Mouse (Mus musculus) right cerebral cortex, postnatal 10 days (tissue): ENCODE results near the gene Ick.
"Not testable (repeated sequence)": the region's sequence is repeated elsewhere in the genome, so short reads cannot be mapped to it uniquely, and the experiment has no call there.

ENCODE experiments used
- DNase-seq, 2 experiments: peaks; one replicate each; pipeline ENCODE4 v3.0.0; 2021; ENCODE audit warnings: low spot score in 2 of 2

The Ick gene

DNA sequence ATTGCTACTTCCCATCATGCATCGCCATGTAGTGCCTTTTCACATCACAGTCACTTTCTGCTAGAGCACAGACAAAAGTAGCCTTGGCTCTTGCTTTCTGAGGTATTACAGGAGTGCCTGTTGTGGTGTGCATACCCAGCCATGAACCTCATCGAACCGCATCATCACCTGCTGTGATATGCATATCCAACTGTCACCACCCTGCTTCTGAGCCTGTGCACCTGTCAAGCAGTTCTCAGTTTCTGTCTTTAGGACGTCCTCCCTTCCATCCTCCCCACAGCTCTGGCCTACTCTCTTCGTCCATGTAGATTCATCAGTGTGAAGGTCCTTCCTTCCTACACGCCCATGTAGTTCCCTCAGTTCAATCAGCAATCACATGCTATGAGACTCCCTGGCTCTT lies 39.2 kb downstream of the Ick start:
- DNase-seq: no peak

DNA sequence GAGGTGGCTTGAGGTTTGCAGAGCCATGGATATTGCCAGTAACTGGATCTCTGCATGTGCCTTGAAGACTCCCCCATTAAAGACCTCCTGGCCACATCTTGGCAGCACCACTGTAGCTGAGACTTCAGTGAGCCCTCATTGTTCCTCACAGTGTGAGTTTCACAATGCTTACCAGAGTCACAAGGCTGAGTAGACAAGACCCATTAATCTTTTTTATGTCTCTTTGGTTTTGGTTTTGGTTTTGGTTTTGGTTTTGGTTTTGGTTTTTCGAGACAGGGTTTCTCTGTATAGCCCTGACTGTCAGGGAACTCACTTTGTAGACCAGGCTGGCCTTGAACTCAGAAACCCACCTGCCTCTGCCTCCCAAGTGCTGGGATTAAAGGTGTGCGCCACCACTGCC lies 40.8 kb downstream of the Ick start:
- DNase-seq: not testable (repeated sequence)

DNA sequence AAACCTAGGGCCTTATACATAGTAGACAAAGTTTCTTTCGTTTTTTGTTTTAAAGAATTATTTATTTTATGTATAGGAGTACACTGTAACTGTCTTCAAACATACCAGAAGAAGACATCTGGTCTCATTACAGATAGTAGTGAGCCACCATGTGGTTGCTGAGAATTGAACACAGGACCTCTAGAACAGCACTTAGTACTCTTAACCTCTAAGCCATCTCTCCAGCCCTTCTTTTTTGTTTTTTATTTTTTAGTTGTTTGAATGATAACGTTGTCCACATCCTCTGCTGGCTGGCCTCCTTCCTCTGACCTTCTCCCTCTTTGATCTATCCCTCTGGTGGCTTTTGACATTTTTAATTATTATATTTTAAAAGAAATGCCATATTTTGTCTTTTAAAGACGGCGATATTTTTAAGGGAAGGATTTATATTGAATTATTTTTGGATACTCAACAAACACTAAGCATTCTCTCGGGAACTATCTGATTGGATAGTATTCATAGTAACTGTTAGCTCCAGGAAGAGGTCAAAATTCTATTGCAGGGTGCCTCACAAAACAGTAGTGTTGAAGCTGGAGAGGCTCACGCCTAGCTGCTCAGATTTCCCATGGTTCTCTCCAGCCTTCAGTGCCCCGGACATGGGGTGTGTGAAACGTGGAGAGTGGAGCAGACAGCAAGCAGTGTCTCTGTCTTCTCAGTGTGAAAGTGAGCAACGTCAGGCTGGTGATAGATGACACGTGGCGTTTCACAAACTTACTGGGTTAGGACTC lies 45.4 kb downstream of the Ick start:
- DNase-seq: no peak

DNA sequence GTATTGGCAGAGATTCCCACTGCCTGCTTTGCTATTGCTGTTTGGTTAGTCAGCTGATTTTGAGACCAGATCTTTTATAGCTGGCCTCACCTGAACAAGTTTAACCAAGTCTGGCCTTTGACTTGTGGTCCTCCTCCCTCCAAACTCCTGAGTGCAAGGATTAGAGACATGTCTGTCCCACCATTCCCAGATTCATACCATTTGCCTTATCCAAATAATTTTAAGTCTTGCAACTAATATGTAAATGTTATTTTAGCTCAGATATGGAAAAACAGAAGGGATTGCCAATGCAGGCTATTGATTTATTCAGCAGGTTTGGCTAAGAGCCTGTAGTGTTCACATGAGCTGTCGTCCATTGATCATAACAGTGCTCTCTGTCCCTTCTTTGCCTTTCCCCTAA lies 48.2 kb downstream of the Ick start:
- no peak for DNase-seq

DNA sequence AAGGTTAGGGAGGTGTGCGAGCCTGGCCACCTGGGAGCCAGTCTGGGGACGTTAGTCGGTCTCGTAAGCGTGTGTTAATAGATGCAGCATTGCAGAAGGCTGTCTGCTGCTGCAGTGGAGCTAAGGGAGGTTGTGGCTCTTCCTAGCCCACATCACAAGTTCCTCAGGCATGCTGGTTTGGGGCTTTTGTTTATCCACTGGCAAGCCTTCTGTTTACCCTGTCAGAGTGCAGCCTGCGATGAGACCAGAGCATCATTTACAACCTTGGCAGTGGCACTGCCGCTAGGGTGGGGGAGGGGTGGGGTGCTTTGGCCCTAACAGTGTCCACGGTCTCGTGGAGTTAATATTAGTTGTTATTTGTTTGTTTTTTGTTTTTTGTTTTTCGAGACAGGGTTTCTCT lies 54.3 kb downstream of the Ick start:
- DNase-seq: no peak

DNA sequence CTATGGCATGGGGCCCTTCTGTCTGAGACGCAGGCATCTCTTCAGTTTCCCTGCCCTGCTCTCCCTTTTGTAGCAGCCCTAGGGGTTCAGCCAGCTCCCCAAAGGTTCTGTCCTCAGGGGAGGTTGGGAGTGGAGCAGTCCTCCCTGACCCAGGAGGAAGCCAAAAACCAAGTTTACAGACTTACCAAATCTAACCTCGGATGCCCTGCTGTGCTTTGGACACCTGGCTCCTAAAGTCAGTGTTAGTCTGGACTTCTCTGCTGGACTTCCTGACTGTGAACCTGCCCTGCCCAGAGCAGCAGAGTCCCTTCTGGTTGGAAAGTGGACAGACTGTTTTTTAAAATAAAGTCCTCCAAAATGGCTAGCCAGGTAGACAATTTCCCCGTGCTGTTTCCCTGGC lies 55.7 kb downstream of the Ick start:
- no peak for DNase-seq

DNA sequence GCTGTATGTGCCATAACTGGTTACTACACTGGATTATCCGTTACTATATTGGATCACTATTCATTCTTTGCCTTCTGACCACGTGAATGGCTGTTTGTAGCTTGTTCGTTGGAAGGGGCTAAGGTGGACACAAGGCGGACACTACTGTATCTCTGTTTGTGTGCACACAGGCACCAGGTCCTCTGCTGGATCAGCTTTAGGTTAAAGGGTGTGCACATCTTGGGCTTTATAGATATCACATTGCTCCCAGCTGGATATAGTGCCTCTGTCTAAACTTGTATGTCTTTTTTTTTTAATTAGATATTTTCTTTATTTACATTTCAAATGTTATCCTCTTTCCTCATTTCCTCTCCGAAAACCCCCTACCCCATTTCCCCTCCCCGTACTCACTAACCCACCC lies 56.5 kb downstream of the Ick start:
- no peak for DNase-seq

DNA sequence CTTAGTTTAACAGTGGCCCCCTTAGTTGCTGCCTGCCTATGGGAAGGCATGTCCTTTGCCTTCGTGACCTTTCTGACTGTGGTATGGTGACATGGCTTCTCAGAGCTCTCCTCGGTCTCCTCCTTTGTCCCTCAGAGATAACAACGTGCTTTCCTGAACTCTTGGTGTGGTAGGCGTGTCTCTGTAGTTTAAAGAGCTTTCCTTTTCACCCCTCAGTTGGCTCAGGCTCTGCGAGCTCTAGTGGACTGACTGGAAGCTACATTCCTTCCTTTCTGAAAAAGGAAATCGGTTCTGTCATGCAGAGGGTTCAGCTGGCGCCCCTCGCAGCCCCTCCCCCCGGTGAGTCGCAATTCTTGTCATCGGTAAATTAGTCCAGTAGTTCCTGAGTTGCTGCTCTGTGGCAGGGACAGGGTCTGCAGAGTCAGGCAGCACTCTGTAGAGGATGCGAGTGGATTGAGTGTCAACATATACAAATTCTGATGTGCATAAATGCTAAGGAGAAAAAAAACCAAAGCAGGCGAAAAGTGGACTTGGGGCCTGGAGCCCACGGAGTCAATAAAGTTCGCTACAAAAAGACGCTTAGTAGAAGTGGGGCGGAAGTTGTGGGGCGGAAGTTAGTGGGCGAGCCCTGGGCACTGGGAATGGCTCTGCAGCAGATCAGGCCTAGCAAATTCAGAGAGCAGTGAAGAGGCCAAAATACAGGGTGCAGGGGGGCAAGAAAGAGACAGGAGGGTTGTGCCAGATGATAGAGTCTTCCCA lies 57.9 kb downstream of the Ick start:
- DNase-seq: no peak

DNA sequence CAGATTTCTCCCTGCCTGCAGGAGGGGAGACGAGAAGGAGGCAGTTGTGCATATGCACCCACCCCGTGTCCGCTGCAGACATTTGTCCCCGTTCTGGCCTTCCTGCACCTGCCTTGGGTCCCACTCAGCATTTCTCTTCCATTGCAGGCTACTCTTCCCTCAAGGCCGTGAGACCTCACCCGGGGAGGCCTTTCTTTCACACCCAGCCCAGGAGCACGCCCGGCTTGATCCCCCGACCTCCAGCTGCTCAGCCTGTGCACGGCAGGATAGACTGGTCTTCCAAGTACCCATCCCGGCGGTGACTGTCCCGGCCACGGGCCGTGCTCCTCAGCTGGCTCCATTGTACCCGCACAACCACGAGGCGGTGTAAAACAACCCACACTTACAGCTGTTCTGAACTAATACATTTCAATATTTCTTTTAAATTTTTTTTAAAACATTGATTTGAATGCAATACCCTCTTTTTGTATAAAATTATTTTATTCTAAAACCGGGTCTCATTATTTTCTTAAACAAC lies 58.5 kb downstream of the Ick start:
- no peak for DNase-seq

DNA sequence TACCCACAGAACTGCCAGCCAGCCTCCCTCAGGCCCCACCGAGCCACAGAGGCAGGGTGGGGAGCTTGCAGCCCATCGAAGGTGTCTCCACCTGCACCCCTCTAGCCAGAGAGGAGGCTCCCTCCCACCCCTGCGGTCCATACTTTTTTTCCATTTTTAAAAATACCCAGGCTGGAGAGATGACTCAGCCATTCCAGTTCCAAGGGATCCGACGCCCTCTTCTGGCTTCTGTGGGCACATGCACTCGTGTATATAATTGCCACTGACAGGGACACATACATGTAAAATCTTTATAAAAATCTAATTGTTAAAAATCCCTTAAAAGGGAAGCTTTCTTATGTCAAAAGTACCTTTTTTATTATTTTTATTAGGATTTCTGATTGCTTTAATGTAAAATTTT lies 59.9 kb downstream of the Ick start:
- no peak for DNase-seq

DNA sequence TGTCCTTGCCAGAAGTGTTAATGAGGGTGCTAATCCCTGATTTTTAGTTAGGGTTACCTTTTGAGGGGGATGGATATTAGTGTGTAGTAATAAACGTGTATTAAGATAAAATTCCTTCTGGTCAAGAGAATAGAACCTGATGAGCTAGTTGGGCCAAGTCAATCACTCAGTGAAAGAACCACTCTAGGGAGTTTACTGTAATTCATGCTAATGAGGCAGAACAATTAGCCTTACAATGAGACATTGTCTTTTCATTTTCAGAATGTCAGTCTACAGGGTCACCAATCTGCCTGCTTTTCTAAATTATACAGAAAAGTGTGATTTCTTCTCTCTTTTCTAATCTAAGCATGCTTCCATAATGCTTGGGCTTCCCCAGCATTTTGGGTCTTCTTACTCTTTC lies 65.0 kb downstream of the Ick start:
- no peak for DNase-seq

DNA sequence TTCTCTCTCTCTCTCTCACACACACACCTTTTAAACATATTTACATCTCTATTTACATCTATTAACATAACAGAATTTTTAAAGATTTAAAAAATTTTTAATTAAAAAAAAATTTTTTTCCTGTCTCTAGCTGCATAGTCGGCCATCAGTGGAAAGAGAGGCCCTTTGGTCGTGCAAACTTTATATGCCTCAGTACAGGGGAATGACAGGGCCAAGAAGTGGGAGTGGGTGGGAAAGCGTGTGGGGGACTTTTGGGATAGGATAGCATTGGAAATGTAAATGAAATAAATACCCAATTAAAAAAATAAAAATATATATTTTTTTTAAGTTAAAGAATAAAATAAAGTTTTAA lies 65.9 kb downstream of the Ick start:
- DNase-seq: not testable (repeated sequence)

DNA sequence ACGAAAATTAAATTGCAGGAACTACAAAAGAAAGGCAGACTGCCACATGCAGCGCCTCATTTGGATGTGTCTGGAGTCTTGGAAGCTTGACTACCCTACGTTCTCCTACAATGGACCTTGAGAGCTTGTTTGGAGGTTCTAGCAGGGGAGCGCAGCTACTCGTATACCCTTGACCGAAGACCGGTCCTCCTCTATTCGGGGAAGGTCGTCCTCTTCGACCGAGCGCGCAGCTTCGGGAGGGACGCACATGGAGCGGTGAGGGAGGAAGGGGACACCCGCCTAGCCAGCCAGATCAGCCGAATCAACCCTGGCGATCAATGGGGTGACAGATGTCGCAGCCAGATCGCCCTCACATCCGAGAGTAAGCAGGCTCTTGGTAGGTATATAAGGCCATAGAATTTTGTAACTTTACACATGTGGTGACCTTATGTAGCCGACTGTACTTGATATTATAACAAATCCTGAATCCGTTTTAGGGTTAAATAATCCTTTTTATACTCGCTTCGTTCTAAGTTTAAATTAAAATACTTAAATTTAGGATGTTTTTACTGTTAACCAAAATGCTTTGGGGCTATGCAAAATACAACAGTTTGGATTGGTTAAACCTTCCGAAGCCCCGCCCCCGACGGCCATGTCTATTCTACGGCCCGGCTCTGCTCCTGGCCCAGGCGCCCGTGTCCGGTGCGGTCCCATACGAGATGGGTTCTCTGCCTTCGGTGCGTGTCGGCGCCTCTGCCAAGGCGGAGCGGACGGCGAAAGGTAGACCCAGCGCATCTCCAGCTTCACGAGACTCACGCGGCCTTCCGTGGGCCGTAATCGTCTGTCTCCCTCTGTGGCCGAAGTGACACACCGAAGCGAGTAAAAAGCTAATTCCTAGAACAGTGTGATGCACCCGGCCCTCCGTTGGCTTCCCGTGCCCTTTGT lies 66.5 kb downstream of the Ick start:
- DNase-seq: peak; percentile 97 to 98

DNA sequence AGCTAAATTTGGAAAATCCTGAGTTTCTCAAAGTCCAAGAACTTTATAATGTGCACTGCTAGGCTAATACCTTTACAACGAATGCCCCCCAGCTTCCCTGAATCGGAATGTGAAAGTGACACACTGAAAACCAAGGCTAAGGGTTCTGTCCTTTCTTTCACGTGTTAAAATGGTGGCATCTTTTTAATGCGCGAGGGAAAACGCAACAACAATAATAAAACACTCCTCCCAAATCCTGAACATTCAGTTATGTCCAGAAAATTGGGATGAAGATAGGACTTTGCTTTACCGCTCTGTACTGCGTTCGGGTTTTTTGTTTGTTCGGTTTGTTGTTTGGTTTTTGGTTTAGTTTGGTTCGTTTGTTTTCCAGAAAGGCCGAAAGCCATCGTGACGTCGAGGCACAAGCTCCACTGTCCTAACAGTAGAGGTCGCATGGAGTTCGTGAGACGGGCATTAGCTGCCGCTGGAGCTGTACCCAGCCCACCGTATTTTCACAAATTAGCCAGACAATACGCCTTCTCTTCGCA lies 67.3 kb downstream of the Ick start:
- peak; percentile 72 to 80 for DNase-seq

DNA sequence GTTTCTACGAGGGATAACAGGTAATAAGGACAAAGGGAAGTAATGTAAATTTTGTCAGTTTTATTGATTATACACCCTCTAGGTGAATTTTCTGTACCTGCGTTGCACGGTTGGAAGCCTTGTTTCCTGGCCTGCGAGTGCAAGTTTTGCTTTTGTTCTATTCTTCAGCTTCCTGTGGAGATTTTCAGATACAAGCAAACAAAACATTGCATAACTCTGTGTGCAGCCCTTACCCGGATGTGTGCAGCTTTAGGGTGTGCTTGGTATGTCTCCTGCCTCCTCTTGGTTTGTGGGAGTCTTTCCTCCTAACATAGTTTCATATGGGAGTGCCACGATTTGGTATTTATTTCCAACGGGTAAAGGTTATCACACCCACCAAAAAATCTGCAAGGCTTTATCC lies 67.8 kb downstream of the Ick start:
- DNase-seq: no peak

DNA sequence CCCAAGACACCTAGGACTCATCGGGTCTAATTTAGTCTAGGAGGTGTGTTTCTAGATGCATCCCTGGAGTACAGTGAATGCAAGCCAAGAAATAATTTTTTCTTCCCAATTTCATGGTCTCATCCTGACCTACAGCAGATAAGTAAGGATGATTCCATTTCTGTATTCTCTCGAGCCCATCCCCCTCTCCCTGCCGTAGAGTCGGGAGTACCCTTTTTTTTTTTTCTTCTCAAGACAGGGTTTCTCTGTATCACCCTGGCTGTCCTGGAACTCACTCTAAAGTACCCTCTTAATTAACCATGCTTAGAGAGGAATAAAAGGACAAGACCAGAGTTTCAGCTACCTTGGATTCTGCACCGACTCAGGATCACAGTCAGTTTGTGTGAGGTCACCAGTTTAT lies 69.2 kb downstream of the Ick start:
- DNase-seq: no peak

DNA sequence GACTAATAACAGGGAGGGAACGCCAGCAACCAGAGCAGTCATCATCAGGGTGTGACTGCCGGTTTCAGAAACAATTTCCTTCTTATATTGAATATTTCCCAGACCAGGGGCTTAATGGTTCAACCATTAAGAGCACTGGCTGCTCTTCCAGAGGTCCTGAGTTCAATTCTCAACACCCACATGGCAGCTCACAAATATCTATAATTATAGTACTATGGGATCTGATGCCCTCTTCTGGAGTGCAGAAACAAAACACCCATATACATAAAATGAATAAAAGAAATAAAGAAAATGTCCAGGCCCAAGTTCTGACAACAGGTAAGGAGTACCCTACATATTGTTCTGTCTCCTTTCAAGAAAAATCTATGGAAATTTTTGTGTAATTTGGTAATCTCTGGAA lies 70.1 kb downstream of the Ick start:
- no peak for DNase-seq

DNA sequence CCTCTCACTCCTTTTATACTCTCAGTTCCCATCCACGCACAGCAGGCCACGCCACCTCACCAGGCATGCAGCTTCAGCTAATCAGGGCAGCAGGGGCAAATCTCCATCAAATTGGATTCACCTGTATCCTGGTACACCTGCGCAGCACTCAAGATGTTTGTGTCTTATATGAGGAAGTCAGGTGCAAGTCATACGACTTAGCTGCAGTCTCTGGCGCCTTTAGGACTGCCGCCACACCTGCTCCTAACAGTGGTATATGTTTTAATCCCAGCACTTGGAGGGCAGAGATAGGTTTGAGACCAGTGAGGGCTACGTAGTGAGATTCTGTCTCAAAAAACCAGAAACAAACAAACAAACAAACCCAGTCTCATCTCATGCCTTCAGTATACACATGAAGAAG lies 73.5 kb downstream of the Ick start, which contains the start of gene Gsta4:
Gsta4 (plus strand) TSS at position 301 of the 400 bp plus-strand sequence.
- DNase-seq: not testable (repeated sequence)

DNA sequence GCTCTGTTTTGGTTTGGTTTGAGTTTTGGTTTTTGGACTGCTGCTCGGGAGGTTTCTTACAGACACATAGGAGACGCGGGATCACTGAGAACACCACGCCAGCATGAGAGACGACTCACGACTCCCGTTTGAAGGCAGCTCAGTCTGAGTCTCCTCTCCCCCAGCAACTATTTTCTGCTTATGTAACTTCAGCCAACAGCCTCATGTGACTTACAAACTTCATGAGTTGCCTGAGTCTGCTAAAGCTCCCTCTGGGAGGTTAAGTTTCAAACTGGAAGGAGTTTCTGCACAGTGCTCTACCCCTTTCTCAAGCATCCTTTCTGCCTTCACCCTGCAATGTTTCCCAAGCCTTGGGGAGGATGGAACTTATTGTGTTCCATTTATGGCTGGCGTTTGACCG lies 76.7 kb downstream of the Ick start:
- no peak for DNase-seq

DNA sequence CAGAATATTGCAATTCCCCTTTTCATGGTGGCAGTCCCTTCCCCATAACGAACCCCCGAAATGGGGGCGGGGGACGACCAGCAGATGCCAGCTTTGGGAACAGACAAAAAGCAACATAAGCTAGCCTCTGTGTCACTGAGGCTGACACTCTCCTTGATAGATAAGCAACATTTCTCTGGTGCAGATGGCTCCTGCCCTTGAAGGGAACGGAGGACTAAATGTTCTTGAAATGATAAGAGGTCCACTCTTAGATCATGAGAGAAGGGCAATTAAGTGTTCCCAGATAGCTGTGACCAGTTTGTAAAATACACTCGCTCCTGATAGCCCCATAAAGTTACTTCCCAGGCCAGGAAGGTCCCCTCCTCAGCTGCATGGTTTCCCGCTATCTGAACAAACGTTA lies 79.9 kb downstream of the Ick start:
- DNase-seq: no peak

DNA sequence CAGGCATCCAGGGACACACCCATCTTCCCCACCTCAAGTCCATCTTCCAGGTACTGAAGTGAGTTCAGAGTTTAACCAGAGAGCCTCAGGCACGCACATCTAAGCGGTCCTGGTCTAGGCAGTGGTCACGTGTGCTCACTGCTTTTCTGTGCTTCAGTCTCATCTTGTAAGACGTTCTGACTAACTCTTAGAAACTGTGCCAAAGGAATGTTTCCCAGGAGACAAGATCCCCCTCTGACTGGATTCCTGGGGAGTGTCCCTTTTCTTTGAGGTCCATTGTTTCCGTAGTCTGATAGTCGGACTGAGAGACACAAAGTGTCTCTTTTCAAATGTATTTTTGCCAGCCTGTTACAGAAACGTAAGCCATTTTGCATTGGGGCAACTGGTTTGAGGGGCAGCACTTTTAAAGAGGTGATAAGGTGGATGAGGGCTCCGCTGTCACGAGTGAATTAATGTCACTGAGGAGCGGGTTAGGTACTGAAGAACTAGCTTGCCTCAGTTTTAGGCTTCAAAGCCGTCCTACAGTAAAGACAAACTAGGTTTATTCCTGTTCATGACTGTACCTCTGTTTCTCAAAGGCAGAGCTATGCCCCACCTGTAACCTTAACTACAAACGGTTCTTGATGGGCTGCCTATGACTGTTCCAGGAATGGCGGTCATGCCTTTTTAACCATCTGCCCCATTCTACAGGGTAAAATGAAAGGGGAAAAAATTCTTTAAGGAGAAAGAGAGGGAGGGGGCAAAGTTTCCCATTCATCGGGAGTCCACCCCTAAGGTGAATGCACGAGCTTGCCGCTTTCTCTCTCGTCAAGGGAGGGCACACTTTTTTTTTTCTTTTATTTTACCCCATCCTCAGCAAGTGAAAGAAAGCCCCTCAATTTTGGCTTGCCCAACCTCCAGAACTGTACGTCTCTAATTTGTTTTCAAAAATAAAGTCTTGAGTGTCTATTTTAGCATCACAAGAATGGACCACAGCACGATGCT lies 82.0 kb downstream of the Ick start:
- no peak for DNase-seq
